Mouse (Mus musculus) MEL (cell line): ENCODE data around the gene Aldh8a1. TPM values are rescaled to one million over a fixed set of nuclear protein-coding genes. Genes with fewer than 3 reads are reported as not detected.

Source experiments
- DNase-seq: peaks from one replicate; pipeline ENCODE4 v3.0.0; 2011; ENCODE audit warnings: low read depth, low spot score
- H3K27ac ChIP-seq: 2 replicates; pipeline ENCODE4 v1.5.1; 2012; ENCODE audit warnings: low read depth, mild to moderate bottlenecking, control low read depth, low read length, moderate library complexity; ENCODE audit not compliant: control insufficient read depth
- H3K27me3 ChIP-seq, 2 experiments: fragments of 150-350 bp in 1 of 2; sonication (generic) in 1 of 2; 2 replicates each; pipeline ENCODE4 v1.6.1; 2012; ENCODE audit warnings: low read length in 2 of 2, mild to moderate bottlenecking in 2 of 2, improper control_type of control experiment in 1 of 2, moderate library complexity in 1 of 2; ENCODE audit not compliant: insufficient read depth in 2 of 2, control insufficient read depth in 1 of 2
- H3K36me3 ChIP-seq, 2 experiments: 2 replicates each; pipeline ENCODE4 v1.6.1; 2012 to 2014; ENCODE audit warnings: low read length in 2 of 2, improper control_type of control experiment in 1 of 2, inconsistent platforms in 1 of 2, mild to moderate bottlenecking in 1 of 2; ENCODE audit not compliant: insufficient read depth in 2 of 2, control insufficient read depth in 1 of 2
- H3K4me1 ChIP-seq, 2 experiments: fragments of 150-350 bp in 1 of 2; sonication (generic) in 1 of 2; 2 replicates each; pipeline ENCODE4 v1.6.1; 2012; ENCODE audit warnings: low read length in 2 of 2, improper control_type of control experiment in 1 of 2, mild to moderate bottlenecking in 1 of 2; ENCODE audit not compliant: insufficient read depth in 2 of 2, control insufficient read depth in 1 of 2
- H3K4me3 ChIP-seq, 2 experiments: fragments of 150-350 bp in 1 of 2; sonication (generic) in 1 of 2; 2 replicates each; pipeline ENCODE4 v1.5.1; 2012; ENCODE audit warnings: low read depth in 2 of 2, low read length in 2 of 2, mild to moderate bottlenecking in 2 of 2, moderate library complexity in 2 of 2, control low read depth in 1 of 2, improper control_type of control experiment in 1 of 2; ENCODE audit not compliant: control insufficient read depth in 1 of 2, insufficient read depth in 1 of 2
- H3K79me2 ChIP-seq: 2 replicates; pipeline ENCODE4 v1.6.1; 2012; ENCODE audit warnings: mild to moderate bottlenecking, low read length, moderate library complexity; ENCODE audit not compliant: control insufficient read depth, poor library complexity, insufficient read depth
- H3K9ac ChIP-seq: 2 replicates; pipeline ENCODE4 v1.6.1; 2012; ENCODE audit warnings: low read depth, mild to moderate bottlenecking, control low read depth, low read length, moderate library complexity; ENCODE audit not compliant: control insufficient read depth, poor library complexity, severe bottlenecking
- H3K9me3 ChIP-seq: fragments of 150-350 bp; sonication (generic); replicated peaks from 2 replicates; pipeline ENCODE4 v1.6.1; 2012; ENCODE audit warnings: mild to moderate bottlenecking, low read length, improper control_type of control experiment, moderate library complexity; ENCODE audit not compliant: insufficient read depth
- BHLHE40 ChIP-seq: IDR thresholded peaks from 2 replicates; pipeline ENCODE4 v1.6.1; 2012; ENCODE audit warnings: low read depth, mild to moderate bottlenecking, inconsistent platforms, low read length, improper control_type of control experiment, borderline replicate concordance
- CTCF ChIP-seq, 3 experiments: IDR thresholded peaks in 2 of 3; conservative IDR thresholded peaks in 1 of 3; 2 replicates each; pipeline ENCODE4 v1.5.1; 2011 to 2012; ENCODE audit warnings: low read length in 3 of 3, low read depth in 2 of 3, mild to moderate bottlenecking in 2 of 3, improper control_type of control experiment in 1 of 3, inconsistent platforms in 1 of 3, mixed read lengths in 1 of 3, moderate library complexity in 1 of 3; ENCODE audit not compliant: control insufficient read depth in 1 of 3, insufficient read depth in 1 of 3, poor library complexity in 1 of 3, severe bottlenecking in 1 of 3
- ELF1 ChIP-seq: IDR thresholded peaks from 2 replicates; pipeline ENCODE4 v1.6.1; 2014; ENCODE audit warnings: low read depth, mild to moderate bottlenecking, inconsistent platforms, low read length, improper control_type of control experiment, moderate library complexity
- EP300 ChIP-seq, 2 experiments: IDR thresholded peaks; 2 replicates each; pipeline ENCODE4 v1.6.1; 2011; ENCODE audit warnings: improper control_type of control experiment in 2 of 2, low read length in 2 of 2, low read depth in 1 of 2, mild to moderate bottlenecking in 1 of 2
- ETS1 ChIP-seq: IDR thresholded peaks from 2 replicates; pipeline ENCODE4 v1.6.1; 2012; ENCODE audit warnings: low read depth, mild to moderate bottlenecking, inconsistent platforms, low read length, improper control_type of control experiment, moderate library complexity
- GABPA ChIP-seq: IDR thresholded peaks from 2 replicates; pipeline ENCODE4 v1.6.1; 2012; ENCODE audit warnings: low read depth, mild to moderate bottlenecking, inconsistent platforms, low read length, improper control_type of control experiment, moderate library complexity
- JUND ChIP-seq: IDR thresholded peaks from 2 replicates; pipeline ENCODE4 v1.6.1; 2011; ENCODE audit warnings: low read depth, mild to moderate bottlenecking, improper control_type of control experiment, low read length
- KAT2A ChIP-seq: conservative IDR thresholded peaks from 2 replicates; pipeline ENCODE4 v1.6.1; 2012; ENCODE audit warnings: low read depth, low read length, improper control_type of control experiment, inconsistent platforms
- MAX ChIP-seq: IDR thresholded peaks from 2 replicates; pipeline ENCODE4 v1.6.1; 2011; ENCODE audit warnings: low read length, improper control_type of control experiment
- MAZ ChIP-seq: IDR thresholded peaks from 2 replicates; pipeline ENCODE4 v1.6.1; 2012; ENCODE audit warnings: low read depth, mild to moderate bottlenecking, inconsistent platforms, low read length, improper control_type of control experiment
- MYC ChIP-seq: IDR thresholded peaks from 2 replicates; pipeline ENCODE4 v1.6.1; 2011; ENCODE audit warnings: low read depth, mild to moderate bottlenecking, low read length, improper control_type of control experiment, moderate library complexity
- NRF1 ChIP-seq: IDR thresholded peaks from 2 replicates; pipeline ENCODE4 v1.6.1; 2014; ENCODE audit warnings: low read depth, mild to moderate bottlenecking, inconsistent platforms, low read length, improper control_type of control experiment, moderate library complexity; ENCODE audit not compliant: poor library complexity, insufficient read depth, severe bottlenecking
- POLR2A ChIP-seq, 2 experiments: IDR thresholded peaks; 2 replicates each; pipeline ENCODE4 v1.6.1; 2011 to 2012; ENCODE audit warnings: low read length in 2 of 2, mild to moderate bottlenecking in 2 of 2, control low read depth in 1 of 2, improper control_type of control experiment in 1 of 2, low read depth in 1 of 2, moderate library complexity in 1 of 2; ENCODE audit not compliant: control insufficient read depth in 1 of 2, insufficient read depth in 1 of 2, poor library complexity in 1 of 2
- POLR2AphosphoS2 ChIP-seq: IDR thresholded peaks from 2 replicates; pipeline ENCODE4 v1.6.1; 2011; ENCODE audit warnings: low read length, improper control_type of control experiment
- RAD21 ChIP-seq: IDR thresholded peaks from 2 replicates; pipeline ENCODE4 v1.6.1; 2011; ENCODE audit warnings: mild to moderate bottlenecking, low read depth, low read length, improper control_type of control experiment
- RCOR1 ChIP-seq: IDR thresholded peaks from 2 replicates; pipeline ENCODE4 v1.6.1; 2012; ENCODE audit warnings: low read depth, mild to moderate bottlenecking, inconsistent platforms, low read length, improper control_type of control experiment
- SIN3A ChIP-seq: IDR thresholded peaks from 2 replicates; pipeline ENCODE4 v1.6.1; 2012; ENCODE audit warnings: low read length, improper control_type of control experiment, inconsistent platforms
- TAL1 ChIP-seq: IDR thresholded peaks from 2 replicates; pipeline ENCODE4 v1.6.1; 2012; ENCODE audit warnings: mild to moderate bottlenecking, inconsistent platforms, low read length, moderate library complexity, mixed read lengths
- TBP ChIP-seq: IDR thresholded peaks from 2 replicates; pipeline ENCODE4 v1.8.0; 2011; ENCODE audit warnings: low read depth, low read length, improper control_type of control experiment
- TCF12 ChIP-seq: IDR thresholded peaks from 2 replicates; pipeline ENCODE4 v1.6.1; 2014; ENCODE audit warnings: low read depth, mild to moderate bottlenecking, inconsistent platforms, low read length, improper control_type of control experiment, moderate library complexity
- USF2 ChIP-seq, 2 experiments: IDR thresholded peaks; 2 replicates each; pipeline ENCODE4 v1.6.1; 2011 to 2012; ENCODE audit warnings: improper control_type of control experiment in 2 of 2, low read length in 2 of 2, borderline replicate concordance in 1 of 2, inconsistent platforms in 1 of 2, low read depth in 1 of 2, mild to moderate bottlenecking in 1 of 2; ENCODE audit not compliant: insufficient read depth in 1 of 2
- ZC3H11A ChIP-seq: IDR thresholded peaks from 2 replicates; pipeline ENCODE4 v1.6.1; 2012; ENCODE audit warnings: low read depth, mild to moderate bottlenecking, inconsistent platforms, low read length, improper control_type of control experiment
- polyA plus RNA-seq, 2 experiments: library from polyadenylated mRNA; stranded (reverse) in 1 of 2; unstranded in 1 of 2; fragments of >175 nt in 1 of 2; fragments of >200 nt in 1 of 2; gene quantifications; 2 replicates each; pipeline versions ENCODE4 v1.2.1 to v1.2.4; 2012; ENCODE audit warnings: low replicate concordance in 2 of 2, low read depth in 1 of 2; ENCODE audit not compliant: insufficient read length in 2 of 2, insufficient read depth in 1 of 2, missing spikeins in 1 of 2
- total RNA-seq: library from RNA; depleted of rRNA; stranded (reverse); fragments of 300-350 nt; gene quantifications from 2 replicates; pipeline ENCODE4 v1.2.3, GENCODE M21; 2012

Gene Aldh8a1
- total and polyA plus RNA-seq, 3 experiments: 0.04 to 0.07 TPM; not detected in 1

DNA sequence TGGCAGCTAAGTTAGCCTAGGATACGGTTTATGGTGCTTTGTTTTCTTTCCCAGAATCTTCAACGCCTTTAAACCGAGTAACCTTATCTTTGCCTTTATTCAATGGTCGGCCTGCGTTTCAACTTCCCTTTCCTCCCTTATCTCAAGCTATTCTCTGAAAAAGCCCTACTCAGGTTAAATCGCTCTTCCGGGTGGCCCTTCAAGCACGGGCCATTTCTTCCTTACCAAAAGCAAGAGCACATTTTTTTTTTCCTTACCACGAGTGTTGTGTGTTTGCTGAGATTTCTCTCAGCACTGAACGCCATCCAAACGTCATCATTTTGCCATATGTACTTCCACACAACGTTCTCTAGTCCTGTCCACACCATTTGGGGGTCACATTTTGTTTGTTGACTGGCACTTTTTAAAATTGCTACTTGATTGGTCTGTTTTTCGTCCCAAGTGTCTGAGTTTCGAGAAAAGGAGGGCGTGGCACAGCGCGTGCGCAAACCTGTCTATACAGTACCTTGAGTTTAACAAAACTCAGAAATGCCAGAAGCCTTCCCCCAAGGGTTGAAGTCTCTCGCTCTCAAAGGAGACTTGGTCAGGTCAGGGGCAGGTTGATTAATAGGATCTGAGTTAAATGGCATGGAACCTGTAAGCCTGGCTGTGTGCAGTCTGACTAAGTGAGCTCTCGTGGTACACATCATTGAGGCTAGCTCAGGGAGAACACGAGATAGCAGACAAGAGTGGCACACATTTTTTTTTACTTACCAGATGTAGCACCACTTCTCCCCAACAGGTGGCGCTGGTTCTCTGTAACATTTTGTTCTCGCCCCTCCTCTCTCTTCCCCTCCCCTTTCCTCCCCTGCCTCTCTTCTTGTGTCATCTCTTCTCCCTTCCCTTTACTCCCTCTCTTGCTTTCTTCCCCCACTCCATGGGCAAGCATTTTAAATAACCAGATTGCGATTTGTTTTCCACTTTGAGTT is 43.6 kb downstream of the Aldh8a1 start (continued):
- peak; percentile 81 to 87 for TF ChIP-seq EP300 (IDR thresholded peaks at IDR 0.05; ENCODE audit: low read depth in 1 of 2, low read length in 2 of 2)
- no peak for TF ChIP-seq POLR2AphosphoS2
- peak; percentile 58; the same call in 1 of the 2 replicates for TF ChIP-seq MAX
- TF ChIP-seq KAT2A: no peak
- no peak for TF ChIP-seq GABPA
- TF ChIP-seq, all 39 proteins: peak for 23

DNA sequence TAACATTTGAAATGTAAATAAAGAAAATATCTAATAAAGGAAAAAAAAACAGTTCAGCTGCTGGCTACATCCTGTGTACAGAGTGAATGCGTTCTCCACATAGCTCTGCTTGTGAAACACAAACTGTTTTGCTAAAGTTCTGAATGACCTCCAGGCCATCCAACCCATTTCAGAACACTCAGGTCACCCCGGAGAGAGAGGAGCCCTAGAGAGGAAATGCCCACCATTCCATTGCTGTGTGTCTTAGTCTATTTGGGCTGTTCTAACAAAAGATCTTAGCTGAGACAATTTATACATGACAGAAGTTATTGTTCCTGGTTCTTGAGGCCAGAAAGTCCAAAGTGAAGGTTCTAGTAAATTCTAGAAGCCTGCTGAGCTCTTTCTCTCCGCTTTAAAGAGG is 49.4 kb downstream of the Aldh8a1 start:
- Histone ChIP-seq H3K36me3 (no peaks in the 10 kb centered on the region), H3K9me3 (no peaks in the 10 kb centered on the region), H3K27me3 (no peaks in the 10 kb centered on the region), H3K79me2 (no peaks in the 10 kb centered on the region), H3K4me1 (no peaks in the 10 kb centered on the region), H3K27ac (no peak overlapping the region), H3K4me3 (no peak overlapping the region), H3K9ac (no peak overlapping the region)
- no peak for TF ChIP-seq CTCF (IDR thresholded peaks at IDR 0.05 in 2 of 3, conservative IDR thresholded peaks at IDR 0.05 in 1 of 3; ENCODE audit: control insufficient read depth in 1 of 3, insufficient read depth in 1 of 3, low read depth in 2 of 3, low read length in 3 of 3, poor library complexity in 1 of 3, severe bottlenecking in 1 of 3)
- TF ChIP-seq TAL1: no peak
- no peak for TF ChIP-seq MAX
- no peak for TF ChIP-seq RCOR1
- TF ChIP-seq SIN3A: no peak
- TF ChIP-seq BHLHE40: no peak
- TF ChIP-seq ELF1: no peak
- TF ChIP-seq ETS1: no peak
- no peak for TF ChIP-seq EP300 (IDR thresholded peaks at IDR 0.05; ENCODE audit: low read depth in 1 of 2, low read length in 2 of 2)
- TF ChIP-seq MAZ: no peak
- no peak for TF ChIP-seq TBP
- TF ChIP-seq JUND: no peak
- no peak for TF ChIP-seq POLR2A (IDR thresholded peaks at IDR 0.05; ENCODE audit: control insufficient read depth in 1 of 2, insufficient read depth in 1 of 2, low read depth in 1 of 2, low read length in 2 of 2, poor library complexity in 1 of 2)
- TF ChIP-seq MYC: no peak
- no peak for DNase-seq

DNA sequence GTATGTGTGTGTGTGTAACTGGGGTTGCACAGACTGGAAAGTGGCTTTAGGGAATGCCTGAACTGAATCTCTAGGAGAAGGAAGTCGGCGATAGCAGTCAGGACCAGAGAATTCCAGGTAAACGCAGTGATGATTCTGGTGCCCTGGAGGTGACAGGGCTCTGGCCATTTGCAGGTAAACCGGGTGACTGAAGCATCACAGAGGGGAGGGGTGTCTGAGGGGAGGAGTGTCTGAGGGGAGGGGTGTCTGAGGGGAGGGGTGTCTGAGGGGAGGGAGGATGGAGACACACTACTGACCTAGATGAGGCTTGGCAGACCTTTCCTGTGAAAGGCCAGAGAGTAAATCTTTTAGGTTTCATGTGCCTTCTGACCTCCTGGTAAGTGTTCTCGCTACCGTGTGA is 50.9 kb downstream of the Aldh8a1 start:
- Histone ChIP-seq H3K36me3 (no peaks in the 10 kb centered on the region), H3K4me3 (no peak overlapping the region), H3K9ac (no peak overlapping the region), H3K4me1 (no peaks in the 10 kb centered on the region), H3K9me3 (no peaks in the 10 kb centered on the region), H3K27me3 (no peaks in the 10 kb centered on the region), H3K79me2 (no peaks in the 10 kb centered on the region), H3K27ac (no peak overlapping the region)
- TF ChIP-seq TCF12 (no peak), RAD21 (no peak), NRF1 (no peak), BHLHE40 (no peak), RCOR1 (no peak), POLR2AphosphoS2 (no peak), JUND (no peak), USF2 (IDR thresholded peaks at IDR 0.05; ENCODE audit: borderline replicate concordance in 1 of 2, insufficient read depth in 1 of 2, low read depth in 1 of 2, low read length in 2 of 2) (no peak), ZC3H11A (no peak), ELF1 (no peak)
- DNase-seq: no peak
